8 mouse cellular contexts compared by ENCODE assay signal in the genomic region with DNA sequence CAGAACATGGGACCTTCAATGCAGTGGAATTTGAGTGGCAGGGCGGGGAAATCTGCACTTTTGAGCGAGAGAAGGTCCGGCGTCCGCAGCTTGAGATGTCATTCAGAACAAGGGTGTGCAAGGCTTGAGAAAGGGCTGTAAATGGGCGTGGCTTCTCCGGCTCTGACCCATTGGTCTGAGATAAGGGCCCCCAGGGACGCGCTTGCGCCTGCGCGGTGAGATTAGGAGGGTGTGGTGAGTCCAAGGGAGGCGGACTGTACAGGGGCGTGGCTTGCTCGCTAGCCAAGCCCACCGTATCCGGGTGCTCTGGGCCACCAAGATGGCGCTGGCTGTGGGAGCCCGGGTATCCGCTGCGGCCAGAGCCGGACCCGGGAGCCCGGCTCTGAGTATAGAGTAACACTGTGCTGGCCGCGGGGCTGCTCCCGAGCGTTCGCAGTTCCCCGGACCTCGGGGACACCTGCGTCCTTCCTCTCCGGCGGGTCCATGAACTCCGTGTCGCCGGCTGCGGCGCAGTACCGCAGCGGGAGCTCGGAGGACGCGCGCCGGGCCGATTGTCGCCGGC. TPM values are rescaled to one million over a fixed set of nuclear protein-coding genes. Genes with fewer than 3 reads are reported as not detected.
DNase-seq lines count a peak whose midpoint lies in the region; ATAC-seq lines count a peak whose summit lies in the region.

A gene (plus strand): TSS at position 294 of the 562 bp plus-strand sequence.

- peak; percentile 99 for DNase-seq in R1 (ENCODE audit: low read depth, low spot score)
- peak; percentile 97 to 99 for DNase-seq in cerebellum, postnatal 25 days
- DNase-seq in frontal cortex, postnatal 25 days (ENCODE audit: low spot score in 2 of 2) = peak; percentile 74 to 92
- DNase-seq in hindbrain, embryonic 14.5 days (ENCODE audit: low spot score) = peak; percentile 98
- DNase-seq in layer of hippocampus, postnatal 36 days = peak; percentile 98
- DNase-seq in lung, postnatal 36 days = peak; percentile 99
- peak; percentile 99 for DNase-seq in retina, postnatal 1 day
- peak; percentile 91 to 99 for DNase-seq in urinary bladder, adult 18-20 months (ENCODE audit: low spot score in 2 of 2)

- no peaks in the 10 kb centered on the region for H3K9me3 ChIP-seq in hindbrain, embryonic 14.5 days (ENCODE audit: control insufficient read depth, low read length)

- H3K9ac ChIP-seq in hindbrain, embryonic 14.5 days = peak within 1 kb of the TSS; percentile 87

- peak within 1 kb of the TSS; percentile 84 for H3K27ac ChIP-seq in hindbrain, embryonic 14.5 days

- H3K4me1 ChIP-seq in hindbrain, embryonic 14.5 days (replicated peaks; ENCODE audit: control insufficient read depth, insufficient read depth, low read length) = peaks cover 16% of the 10 kb centered on the region

- H3K27me3 ChIP-seq in hindbrain, embryonic 14.5 days (ENCODE audit: control insufficient read depth, insufficient read depth, low read length) = no peaks in the 10 kb centered on the region

- H3K4me3 ChIP-seq in hindbrain, embryonic 14.5 days (replicated peaks; ENCODE audit: low read length) = peak within 1 kb of the TSS; percentile 76

- WGBS in hindbrain, embryonic 14.5 days = under 1% methylated on average over 49 of the region's 49 CpGs

- ATAC-seq in hindbrain, embryonic 14.5 days (ENCODE audit: low FRiP score) = peak; percentile 97

- peak within 1 kb of the TSS; percentile 65 for H3K4me2 ChIP-seq in hindbrain, embryonic 14.5 days (replicated peaks)

- peaks cover 25% of the 10 kb centered on the region for H3K36me3 ChIP-seq in hindbrain, embryonic 14.5 days (replicated peaks; ENCODE audit: control insufficient read depth, insufficient read depth)

RNA-seq across cellular contexts. Expression of the gene that starts here (rescaled TPM):
- 38.1 and 46.9 TPM in 2 replicates for polyA plus RNA-seq in hindbrain, embryonic 14.5 days (2014; fragmentation: Nextera tagmentation; extraction: Ambion mirVana)
- 10 to 100 TPM; 38.8 to 40.9 TPM for total RNA-seq in layer of hippocampus, postnatal 36 days (2021)

Comparison
In these comparisons a context has a peak if more than half of its experiments do, and no peak if none do; other contexts are left out.
1. Peak in every context shown above with its lines: DNase-seq, ATAC-seq, H3K4me3 ChIP-seq and H3K27ac ChIP-seq.